Mouse (Mus musculus) ES-E14 (cell line): ENCODE data around the gene Wdr81. TPM values are rescaled to one million over a fixed set of nuclear protein-coding genes. Genes with fewer than 3 reads are reported as not detected.
A peak's percentile ranks its signal among the peaks of the same experiment; 100 is the strongest.

Experiments used
- DNase-seq: peaks from one replicate; pipeline ENCODE4 v3.0.0-alpha.2; 2013; ENCODE audit warnings: low read depth, low spot score
- H3K27ac ChIP-seq: 2 replicates; pipeline ENCODE4 v1.5.1; 2012; ENCODE audit warnings: low read depth, mild to moderate bottlenecking, low read length, moderate library complexity, mixed read lengths; ENCODE audit not compliant: poor library complexity, insufficient read depth, severe bottlenecking
- H3K36me3 ChIP-seq: 2 replicates; pipeline ENCODE4 v1.6.1; 2012; ENCODE audit warnings: mild to moderate bottlenecking, low read length, moderate library complexity, mixed read lengths; ENCODE audit not compliant: control insufficient read depth, poor library complexity, insufficient read depth, severe bottlenecking
- H3K4me1 ChIP-seq, 2 experiments: fragments of 150-350 bp in 1 of 2; sonication (generic) in 1 of 2; 2 replicates each; pipeline ENCODE4 v1.6.1; 2012; ENCODE audit warnings: low read length in 2 of 2, mild to moderate bottlenecking in 1 of 2, mixed read lengths in 1 of 2; ENCODE audit not compliant: control insufficient read depth in 2 of 2, insufficient read depth in 2 of 2, poor library complexity in 1 of 2
- H3K4me3 ChIP-seq, 2 experiments: fragments of 150-350 bp in 1 of 2; sonication (generic) in 1 of 2; 2 replicates each; pipeline ENCODE4 v1.5.1; 2012; ENCODE audit warnings: low read length in 2 of 2, low read depth in 1 of 2, mild to moderate bottlenecking in 1 of 2, mixed read lengths in 1 of 2; ENCODE audit not compliant: insufficient read depth in 1 of 2, poor library complexity in 1 of 2, severe bottlenecking in 1 of 2
- H3K9ac ChIP-seq: 2 replicates; pipeline ENCODE4 v1.6.1; 2012; ENCODE audit warnings: low read depth, mild to moderate bottlenecking, low read length, mixed read lengths; ENCODE audit not compliant: poor library complexity, insufficient read depth, severe bottlenecking
- H3K9me3 ChIP-seq: fragments of 150-350 bp; sonication (generic); 2 replicates; pipeline ENCODE4 v1.6.1; 2012; ENCODE audit warnings: low read depth, mild to moderate bottlenecking, low read length; ENCODE audit not compliant: control insufficient read depth, insufficient read depth
- CHD2 ChIP-seq: IDR thresholded peaks from 2 replicates; pipeline ENCODE4 v1.6.1; 2014; ENCODE audit warnings: mild to moderate bottlenecking, low read depth, low read length, inconsistent platforms
- HCFC1 ChIP-seq: IDR thresholded peaks from 2 replicates; pipeline ENCODE4 v1.6.1; 2012; ENCODE audit warnings: low read length, inconsistent platforms, borderline replicate concordance; ENCODE audit not compliant: insufficient read depth
- MAFK ChIP-seq: IDR thresholded peaks from 2 replicates; pipeline ENCODE4 v1.6.1; 2014; ENCODE audit warnings: mild to moderate bottlenecking, low read depth, low read length, inconsistent platforms; ENCODE audit not compliant: insufficient read depth
- ZC3H11A ChIP-seq: IDR thresholded peaks from 2 replicates; pipeline ENCODE4 v1.6.1; 2012; ENCODE audit warnings: low read depth, mild to moderate bottlenecking, inconsistent platforms, low read length, borderline replicate concordance
- ZNF384 ChIP-seq: IDR thresholded peaks from 2 replicates; pipeline ENCODE4 v1.6.1; 2012; ENCODE audit warnings: low read depth, low read length, inconsistent platforms
- in situ Hi-C, 2 experiments: fragments of 600-800 bp; cut with MboI; formaldehyde crosslinking; loops; one replicate each; pipeline ENCODE4 v1.15.1; 2025; ENCODE audit warnings: low sequenced_read_pairs in 2 of 2, inconsistent platforms in 1 of 2; ENCODE audit not compliant: unreplicated experiment in 2 of 2
- total RNA-seq: library from RNA; depleted of rRNA; stranded (reverse); fragments of 300-350 nt; gene quantifications from 2 replicates; pipeline ENCODE4 v1.2.3, GENCODE M21; 2012; rRNA removed

Gene Wdr81
- total RNA-seq, 1 experiment = 11.8 TPM

DNA sequence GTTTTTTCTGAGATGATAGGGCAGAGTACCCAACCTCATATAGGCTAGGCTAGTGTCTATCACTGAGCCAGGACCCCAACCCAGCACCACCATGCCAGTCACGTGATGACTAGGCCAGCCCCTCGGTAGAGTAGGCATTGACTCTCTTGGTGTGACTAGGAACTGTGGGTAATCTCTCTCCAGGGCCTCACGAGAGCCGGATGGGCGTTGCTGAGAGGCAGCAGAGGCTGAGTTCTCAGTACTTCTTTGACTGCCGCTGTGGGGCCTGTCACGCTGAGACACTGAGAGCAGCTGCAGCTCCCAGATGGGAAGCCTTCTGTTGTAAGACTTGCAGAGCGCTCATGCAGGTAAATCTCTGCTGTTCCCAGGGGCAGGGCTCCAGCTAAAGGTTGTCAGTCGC, 54.4 kb downstream of the Wdr81 start:
- Histone ChIP-seq H3K27ac (no peak overlapping the region), H3K9ac (peak overlapping the region; percentile 58), H3K9me3 (no peaks in the 10 kb centered on the region), H3K4me3 (peak overlapping the region; percentile 16 to 35; a peak in 3 of 4 replicates), H3K36me3 (peaks cover 7% of the 10 kb centered on the region), H3K4me1 (peaks cover 0 to 5% of the 10 kb centered on the region in 2 experiments; a peak in 1 of 4 replicates)
- peak; percentile 68 for DNase-seq
- in situ Hi-C loops = no loop called here
- peak; percentile 88 for TF ChIP-seq CHD2
- TF ChIP-seq ZNF384 = no peak
- no peak for TF ChIP-seq MAFK
- no peak; the same call in 1 of the 2 replicates for TF ChIP-seq HCFC1
- TF ChIP-seq ZC3H11A = no peak

- no peaks in the 10 kb centered on the region for H3K9me3 ChIP-seq
- peak overlapping the region; percentile 46; the same call in 1 of the 2 replicates for H3K9ac ChIP-seq
- no peak for DNase-seq
- in situ Hi-C loops = no loop called here
- peaks cover 0 to 5% of the 10 kb centered on the region in 2 experiments; a peak in 1 of 4 replicates for H3K4me1 ChIP-seq
- peak overlapping the region in 1 of 2 experiments; percentile 3; a peak in 1 of 4 replicates for H3K4me3 ChIP-seq
- peaks cover 2% of the 10 kb centered on the region for H3K36me3 ChIP-seq
- TF ChIP-seq HCFC1 (no peak), ZNF384 (no peak), MAFK (no peak), CHD2 (no peak), ZC3H11A (no peak)
- H3K27ac ChIP-seq = no peak overlapping the region
Measured at GRCm38 (mm10) chr11:75399411-75399841, 55.1 kb downstream of the Wdr81 start.

DNA sequence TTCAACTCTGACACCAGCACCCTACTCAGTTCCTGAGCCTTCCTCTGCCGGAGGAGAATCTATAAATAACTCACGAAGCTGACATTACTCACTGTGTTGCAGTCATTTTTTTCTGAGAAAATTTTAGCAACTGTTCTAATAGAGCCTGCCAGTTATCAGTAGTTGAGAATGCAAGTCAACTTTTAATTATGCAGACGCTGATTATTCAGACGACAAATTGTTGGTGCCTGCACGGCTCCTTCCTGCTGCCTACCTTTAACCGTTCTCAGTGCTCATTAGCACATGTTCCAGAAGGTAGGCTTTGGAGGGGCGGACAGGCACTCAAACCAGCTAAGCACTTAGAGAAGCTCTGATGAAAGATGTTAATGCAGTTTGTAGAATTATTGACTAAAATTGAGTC, 57.1 kb downstream of the Wdr81 start:
- H3K36me3 ChIP-seq = no peaks in the 10 kb centered on the region; the same call in 1 of the 2 replicates
- peaks cover 0 to 5% of the 10 kb centered on the region in 2 experiments; a peak in 1 of 4 replicates for H3K4me1 ChIP-seq
- DNase-seq = no peak
- H3K4me3 ChIP-seq = no peak overlapping the region
- no peaks in the 10 kb centered on the region for H3K9me3 ChIP-seq
- in situ Hi-C loops = no loop called here
- H3K9ac ChIP-seq = no peak overlapping the region
- no peak for TF ChIP-seq ZNF384
- TF ChIP-seq HCFC1 = no peak
- TF ChIP-seq CHD2 = no peak
- no peak for TF ChIP-seq ZC3H11A
- no peak for TF ChIP-seq MAFK
- no peak overlapping the region for H3K27ac ChIP-seq

DNA sequence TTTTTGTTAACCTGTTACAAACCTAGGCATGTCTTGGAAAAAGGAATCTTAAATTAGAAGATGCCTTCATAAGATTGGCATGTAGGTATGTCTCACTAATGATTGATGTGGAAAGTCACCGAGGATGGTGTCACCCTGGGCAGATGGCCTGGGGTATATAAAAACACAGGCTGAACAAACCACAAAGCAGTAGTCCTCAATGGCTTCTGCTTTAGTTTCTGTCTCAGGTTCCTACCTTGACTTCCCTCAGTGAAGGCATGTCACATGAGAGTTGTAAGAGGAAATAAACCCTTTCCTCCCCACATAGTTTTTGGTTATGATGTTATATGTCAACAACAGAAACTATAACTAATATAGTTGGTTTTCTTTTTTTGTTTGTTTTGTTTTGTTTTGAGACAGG, 58.9 kb downstream of the Wdr81 start:
- H3K4me1 ChIP-seq = peaks cover 0 to 5% of the 10 kb centered on the region in 2 experiments; a peak in 1 of 4 replicates
- no peak overlapping the region for H3K9ac ChIP-seq
- DNase-seq = no peak
- peaks cover 2% of the 10 kb centered on the region; the same call in 1 of the 2 replicates for H3K36me3 ChIP-seq
- no peaks in the 10 kb centered on the region for H3K9me3 ChIP-seq
- no peak overlapping the region for H3K27ac ChIP-seq
- no peak overlapping the region for H3K4me3 ChIP-seq
- in situ Hi-C loops = no loop called here
- TF ChIP-seq MAFK (no peak), CHD2 (no peak), ZNF384 (no peak), HCFC1 (no peak), ZC3H11A (no peak)

Other genes with a start within 250 kb of the Wdr81 start
- gene Rpa1, start 106.4 kb downstream of the Wdr81 start, total RNA-seq = 193 and 317 TPM in 2 replicates
- gene Smyd4, start 106.3 kb downstream of the Wdr81 start, total RNA-seq = 27.0 and 28.3 TPM in 2 replicates
- 20.3 and 24.7 TPM in 2 replicates for gene Serpinf1, start 32.0 kb downstream of the Wdr81 start, total RNA-seq
- 0.27 TPM in 1 of 2 replicates, not detected in the other for gene Serpinf2, start 15.1 kb downstream of the Wdr81 start, total RNA-seq
- gene Tlcd2, start 7.0 kb upstream of the Wdr81 start, total RNA-seq = 5.9 and 6.6 TPM in 2 replicates
- gene Prpf8, start 32.1 kb upstream of the Wdr81 start, total RNA-seq = 256 and 338 TPM in 2 replicates
- gene Rilp, start 55.4 kb upstream of the Wdr81 start, total RNA-seq = 0.79 and 0.89 TPM in 2 replicates
- gene Scarf1, start 58.8 kb upstream of the Wdr81 start, total RNA-seq = 3.1 and 4.3 TPM in 2 replicates
- 24.8 and 32.5 TPM in 2 replicates for gene Slc43a2, start 77.0 kb upstream of the Wdr81 start, total RNA-seq
- 31.3 and 40.3 TPM in 2 replicates for gene Pitpna, start 133.4 kb upstream of the Wdr81 start, total RNA-seq
- gene Inpp5k, start 176.3 kb upstream of the Wdr81 start, total RNA-seq = 12.2 and 13.8 TPM in 2 replicates
- gene Myo1c, start 195.8 kb upstream of the Wdr81 start, total RNA-seq = 62.8 and 62.9 TPM in 2 replicates
- 68.1 and 71.3 TPM in 2 replicates for gene Crk, start 224.5 kb upstream of the Wdr81 start, total RNA-seq